Mouse (Mus musculus) embryonic fibroblast, embryonic 13.5 days (primary cell): ENCODE measurements at regions not wholly inside any gene's neighbourhood (a gene's known extent, or its start where the extent isn't known, plus 50 kb on each side); places are given as distances from the start of the nearest gene placed in this dataset.

ENCODE experiments used
- H3K27ac ChIP-seq: 2 replicates; pipeline ENCODE4 v1.5.1; 2012; ENCODE audit warnings: low read length, control low read depth, inconsistent platforms; ENCODE audit not compliant: insufficient read depth
- H3K4me1 ChIP-seq: 2 replicates; pipeline ENCODE4 v1.6.1; 2011; ENCODE audit warnings: low read length; ENCODE audit not compliant: control insufficient read depth, insufficient read depth
- H3K4me3 ChIP-seq: 2 replicates; pipeline ENCODE4 v1.5.1; 2011; ENCODE audit warnings: mild to moderate bottlenecking, control low read depth, low read length; ENCODE audit not compliant: insufficient read depth
- CTCF ChIP-seq: IDR thresholded peaks from 2 replicates; pipeline ENCODE4 v1.5.1; 2011; ENCODE audit warnings: mild to moderate bottlenecking, control low read depth, low read length, moderate library complexity, borderline replicate concordance; ENCODE audit not compliant: insufficient read depth
- POLR2A ChIP-seq: IDR thresholded peaks from 2 replicates; pipeline ENCODE4 v1.6.1; 2011; ENCODE audit warnings: low read depth, mild to moderate bottlenecking, control low read depth, low read length, moderate library complexity

DNA sequence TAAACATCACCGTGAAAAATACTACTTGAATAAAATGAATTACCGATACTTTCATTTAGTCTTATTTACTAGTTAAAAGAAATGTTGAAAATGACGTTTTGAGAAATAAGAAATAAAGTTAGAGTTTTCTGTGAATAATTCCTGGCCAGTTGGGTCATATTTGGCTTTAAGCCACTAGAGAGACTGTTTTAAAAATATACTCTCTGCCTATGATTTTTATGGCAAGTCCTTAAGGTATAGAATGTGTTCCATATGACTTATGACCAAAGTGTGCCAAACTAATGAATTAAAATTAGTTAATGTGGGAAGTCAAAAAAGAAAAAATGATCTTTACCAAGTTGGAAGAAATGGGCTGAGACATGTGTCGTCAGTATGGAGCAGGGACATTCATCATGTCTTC is 354.2 kb upstream of the Col3a1 start:
- no peak overlapping the region for H3K27ac ChIP-seq
- TF ChIP-seq CTCF (no peak), POLR2A (no peak)
- H3K4me3 ChIP-seq = no peak overlapping the region
- no peaks in the 10 kb centered on the region for H3K4me1 ChIP-seq

DNA sequence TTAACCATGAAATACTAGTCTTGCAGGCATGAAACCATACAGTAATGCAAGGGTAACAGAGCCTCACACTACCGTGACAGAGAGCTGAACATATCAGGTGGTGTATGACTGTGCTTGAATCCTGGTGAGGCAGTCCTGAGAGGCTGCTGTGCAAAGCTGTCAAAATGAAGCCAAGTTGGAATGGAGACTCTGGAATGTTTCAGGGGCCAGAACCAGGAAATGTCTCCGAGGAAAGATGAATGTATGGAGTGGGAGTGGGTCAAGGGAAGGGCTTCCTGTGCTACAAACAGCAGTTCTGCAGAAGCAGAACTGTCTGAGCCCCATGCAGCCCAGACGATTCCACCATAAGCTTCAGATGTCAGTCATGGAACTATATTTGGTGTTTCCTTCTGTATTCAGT is 324.2 kb upstream of the Col3a1 start:
- TF ChIP-seq CTCF = no peak
- no peak for TF ChIP-seq POLR2A
- H3K27ac ChIP-seq = no peak overlapping the region
- H3K4me3 ChIP-seq = no peak overlapping the region
- no peaks in the 10 kb centered on the region for H3K4me1 ChIP-seq

DNA sequence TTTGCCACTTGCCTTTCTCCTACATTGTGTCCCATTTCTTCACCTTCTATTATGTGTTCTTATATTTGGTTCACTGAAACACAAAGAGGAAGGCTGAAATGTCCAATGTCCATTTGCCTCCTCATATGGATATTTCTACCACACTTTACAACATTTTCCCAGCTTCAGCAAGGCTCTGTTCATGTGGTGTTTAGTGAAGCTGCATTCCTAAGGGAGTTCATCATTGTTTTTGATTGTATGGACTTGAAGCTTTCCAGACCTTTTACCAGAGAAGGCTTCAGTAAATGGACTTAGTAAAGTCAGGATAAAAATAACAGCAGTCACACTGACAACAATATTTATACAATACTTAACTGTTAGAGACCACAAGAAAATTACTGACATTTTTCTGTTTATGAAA is 290.8 kb upstream of the Col3a1 start:
- H3K4me1 ChIP-seq = peaks cover 3% of the 10 kb centered on the region
- H3K4me3 ChIP-seq = no peak overlapping the region
- H3K27ac ChIP-seq = peak overlapping the region; percentile 94
- TF ChIP-seq CTCF = no peak
- TF ChIP-seq POLR2A = no peak

DNA sequence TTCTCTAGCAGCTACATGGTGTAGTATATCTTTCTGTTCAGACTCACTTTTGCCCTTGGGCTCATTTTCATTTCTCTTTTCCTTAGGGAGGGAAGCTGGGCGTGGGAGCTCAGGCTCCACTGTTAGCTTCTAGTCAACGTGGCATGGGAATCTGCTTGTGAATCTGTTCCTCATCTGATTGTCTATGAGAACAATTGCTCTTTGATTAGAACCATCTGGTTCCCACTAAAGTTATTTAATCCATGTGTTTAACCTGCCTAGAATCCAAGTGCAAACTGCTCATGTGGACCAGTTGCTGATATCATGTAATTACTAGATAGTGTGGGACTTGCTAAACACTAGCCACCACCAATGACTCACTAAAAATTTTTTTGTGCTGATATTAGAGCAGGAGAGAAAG is 290.1 kb upstream of the Col3a1 start:
- no peak for TF ChIP-seq CTCF
- no peak for TF ChIP-seq POLR2A
- no peak overlapping the region for H3K4me3 ChIP-seq
- H3K4me1 ChIP-seq = peaks cover 3% of the 10 kb centered on the region
- peak overlapping the region; percentile 75 for H3K27ac ChIP-seq

DNA sequence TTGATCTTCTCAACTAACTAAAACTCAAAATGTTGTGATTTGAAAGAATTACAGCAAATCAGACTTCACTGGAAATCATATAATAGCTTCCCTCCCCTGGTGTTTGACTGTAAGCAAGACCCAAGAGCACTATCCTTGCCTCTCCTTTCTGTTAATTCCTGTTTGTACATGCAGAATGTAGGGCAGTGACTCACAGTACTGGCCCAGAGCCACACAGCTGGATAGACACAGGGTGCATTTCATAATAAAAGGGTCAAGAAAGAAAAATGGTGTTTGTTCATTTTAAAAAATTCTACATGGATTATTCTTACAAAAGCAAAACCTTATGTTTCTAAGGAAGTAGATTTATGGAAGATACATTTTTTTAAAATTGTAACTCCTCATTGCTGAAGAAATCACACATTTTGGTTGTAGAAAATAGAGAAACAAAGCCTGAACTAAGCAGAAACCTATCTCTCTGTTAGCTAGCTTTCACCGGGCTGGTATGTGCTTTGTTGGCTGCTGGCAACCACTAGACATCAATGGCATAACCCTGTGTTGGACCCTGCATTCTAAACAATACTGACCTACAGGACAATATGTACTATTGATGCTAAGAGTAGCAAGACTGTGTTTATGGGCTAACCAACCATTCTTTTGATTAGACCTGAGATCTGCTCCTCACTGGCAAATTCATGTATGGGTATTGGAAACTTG is 289.0 kb upstream of the Col3a1 start:
- H3K27ac ChIP-seq = peak overlapping the region; percentile 94
- H3K4me3 ChIP-seq = no peak overlapping the region
- TF ChIP-seq CTCF (no peak), POLR2A (no peak)
- peaks cover 3% of the 10 kb centered on the region for H3K4me1 ChIP-seq

DNA sequence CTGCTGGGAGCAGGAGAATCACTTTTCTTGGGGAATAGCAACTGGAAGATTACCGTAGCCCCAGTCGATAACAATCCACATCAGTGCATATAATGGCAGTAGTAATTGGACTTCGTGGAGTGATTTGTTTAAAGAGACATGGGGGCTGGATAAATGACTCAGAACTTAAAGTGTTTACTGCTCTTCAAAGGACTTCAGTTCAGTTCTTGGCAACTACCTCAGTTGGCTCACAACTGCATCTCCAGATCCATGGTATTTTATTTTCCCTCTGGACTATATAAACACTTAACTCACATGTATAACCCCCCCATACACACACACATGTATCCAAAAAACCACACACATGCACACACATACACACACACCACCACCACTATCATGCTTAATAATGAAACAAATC is 288.0 kb upstream of the Col3a1 start:
- Histone ChIP-seq H3K27ac (no peak overlapping the region; the same call in none of the 2 replicates), H3K4me1 (peaks cover 3% of the 10 kb centered on the region), H3K4me3 (no peak overlapping the region)
- TF ChIP-seq POLR2A (no peak), CTCF (no peak)

DNA sequence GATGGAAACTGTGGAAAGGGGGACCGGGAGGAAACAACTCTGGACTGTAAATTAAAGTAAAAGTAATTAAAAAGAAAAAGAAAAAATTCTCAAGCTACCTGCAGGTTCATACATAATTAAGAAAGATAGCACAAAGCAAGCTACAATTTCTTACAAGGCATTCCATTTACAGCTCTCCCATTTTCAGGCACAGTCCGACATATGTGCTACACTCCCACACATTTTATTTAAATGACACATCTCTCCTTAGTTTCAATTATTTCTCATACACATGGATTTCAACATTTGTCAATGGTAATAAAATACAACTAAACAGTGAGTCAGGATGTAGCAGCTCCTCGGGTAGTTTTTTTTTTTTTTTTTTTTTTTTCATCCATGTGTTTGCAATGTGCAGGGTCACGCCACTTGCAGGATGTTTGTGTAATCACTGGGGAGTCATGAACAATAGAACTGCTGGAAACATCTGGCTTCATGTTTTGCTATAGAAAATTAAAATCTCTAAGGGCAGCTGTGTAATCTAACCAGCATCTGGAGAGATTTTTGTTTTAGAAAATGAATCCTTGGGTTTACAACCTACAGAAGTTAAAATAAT is 279.8 kb upstream of the Col3a1 start:
- TF ChIP-seq CTCF (no peak), POLR2A (0 out of 2 replicates have a peak, but pooled peaks have one; percentile 13)
- no peak overlapping the region for H3K4me3 ChIP-seq
- H3K27ac ChIP-seq = peak overlapping the region; percentile 67
- H3K4me1 ChIP-seq = peaks cover 4% of the 10 kb centered on the region

DNA sequence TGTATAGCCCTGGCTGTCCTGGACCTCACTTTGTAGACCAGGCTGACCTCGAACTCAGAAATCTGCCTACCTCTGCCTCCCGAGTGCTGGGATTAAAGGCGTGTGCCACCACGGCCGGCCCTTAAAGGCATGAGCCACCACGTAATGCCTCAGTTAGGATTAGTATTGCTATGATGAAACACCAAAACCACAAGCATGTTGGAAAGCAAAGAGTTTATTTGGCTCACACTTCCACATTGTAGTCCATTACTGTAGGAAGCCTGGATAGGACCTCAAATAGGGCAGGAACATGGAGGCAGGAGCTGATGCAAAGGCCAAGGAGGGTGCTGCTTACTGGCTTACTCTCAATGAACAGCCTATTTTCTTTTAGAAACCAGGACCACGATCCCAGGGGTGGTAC is 278.0 kb upstream of the Col3a1 start:
- peaks cover 4% of the 10 kb centered on the region for H3K4me1 ChIP-seq
- H3K4me3 ChIP-seq = no peak overlapping the region
- TF ChIP-seq CTCF (no peak), POLR2A (no peak)
- peak overlapping the region; percentile 66 for H3K27ac ChIP-seq

DNA sequence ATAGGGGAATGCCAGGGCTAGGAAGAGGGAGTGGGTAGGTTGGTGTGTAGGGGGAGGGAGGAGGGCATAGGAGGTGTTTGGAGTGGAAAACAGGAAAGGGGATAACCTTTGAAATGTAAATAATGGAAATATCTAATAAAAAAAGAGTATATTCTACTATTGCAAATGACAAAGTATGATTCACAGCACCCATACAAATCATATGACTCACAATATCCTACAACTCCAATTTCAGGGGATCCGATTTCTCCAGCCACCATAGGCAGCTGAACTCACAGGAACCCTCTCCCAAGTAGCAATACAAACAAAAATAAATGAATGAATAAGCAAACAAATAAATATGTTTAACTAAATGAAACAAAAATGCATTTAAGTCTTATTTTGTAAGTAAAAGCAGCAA is 270.0 kb upstream of the Col3a1 start:
- no peak overlapping the region for H3K4me3 ChIP-seq
- peak overlapping the region; percentile 72 for H3K27ac ChIP-seq
- H3K4me1 ChIP-seq = peaks cover 8% of the 10 kb centered on the region
- TF ChIP-seq CTCF (no peak), POLR2A (no peak)

DNA sequence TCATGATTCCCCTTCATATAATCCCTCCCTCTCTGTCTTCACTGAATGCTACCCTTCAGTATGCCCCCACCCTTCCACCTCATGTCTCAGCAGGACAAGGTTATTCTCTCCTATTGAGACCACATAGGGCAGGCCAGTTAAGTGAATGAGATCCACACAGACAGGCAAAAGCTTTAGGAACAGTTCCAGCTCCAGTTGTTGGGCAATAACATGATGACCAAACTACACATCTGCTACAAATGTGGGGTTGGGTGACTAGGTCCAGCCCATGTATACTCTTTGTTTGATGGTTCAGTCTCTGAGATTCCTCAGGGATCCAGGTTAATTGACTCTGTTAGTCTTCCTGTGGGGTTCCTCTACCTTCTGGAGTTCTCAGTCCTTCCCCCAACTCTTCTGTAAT is 269.5 kb upstream of the Col3a1 start:
- H3K4me1 ChIP-seq = peaks cover 8% of the 10 kb centered on the region
- H3K27ac ChIP-seq = peak overlapping the region; percentile 97
- TF ChIP-seq CTCF (no peak), POLR2A (no peak)
- H3K4me3 ChIP-seq = no peak overlapping the region

DNA sequence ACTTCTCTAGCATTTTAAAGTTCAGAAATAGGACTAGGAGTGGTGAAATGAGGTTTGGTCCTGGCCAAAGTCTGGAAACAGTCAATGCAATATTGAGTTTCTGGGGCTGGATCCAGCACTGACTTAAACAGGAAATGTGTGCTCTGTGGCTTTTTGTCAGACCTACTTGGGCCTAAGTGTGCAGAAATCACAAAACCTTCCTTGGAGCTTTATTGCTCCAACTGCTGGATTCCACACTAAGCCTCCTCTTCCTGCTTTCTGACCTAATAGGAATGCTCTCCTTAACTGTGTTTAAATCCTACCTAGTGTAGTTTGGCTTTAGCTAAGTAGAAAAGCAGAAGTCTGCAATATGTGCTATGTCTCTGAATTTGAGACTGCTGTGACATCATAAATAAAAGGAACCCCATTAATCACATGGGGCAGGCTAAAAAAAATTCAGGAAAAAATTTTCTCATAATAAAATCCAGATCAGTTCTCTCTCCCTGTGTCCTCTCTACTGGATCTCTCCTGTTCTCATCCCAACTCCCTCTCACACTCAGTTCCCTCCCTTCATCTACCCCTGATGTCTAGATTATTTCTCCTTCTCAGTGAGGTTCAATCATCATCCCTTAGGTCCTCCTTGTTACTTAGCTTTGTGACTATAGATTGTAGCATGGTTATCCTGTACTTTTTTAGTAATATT is 268.0 kb upstream of the Col3a1 start:
- TF ChIP-seq POLR2A (no peak; the same call in 1 of the 2 replicates), CTCF (no peak)

More for the DNA sequence above, 268.0 kb upstream of the Col3a1 start:
- H3K4me1 ChIP-seq = peaks cover 8% of the 10 kb centered on the region
- peak overlapping the region; percentile 98 for H3K27ac ChIP-seq
- no peak overlapping the region for H3K4me3 ChIP-seq
